Mouse (Mus musculus): ENCODE measurements around the gene Tmem234. TPM values are rescaled to one million over a fixed set of nuclear protein-coding genes. Genes with fewer than 3 reads are reported as not detected.

The Tmem234 gene
- polyA plus RNA-seq, 1 experiment = 94.0 TPM

DNA sequence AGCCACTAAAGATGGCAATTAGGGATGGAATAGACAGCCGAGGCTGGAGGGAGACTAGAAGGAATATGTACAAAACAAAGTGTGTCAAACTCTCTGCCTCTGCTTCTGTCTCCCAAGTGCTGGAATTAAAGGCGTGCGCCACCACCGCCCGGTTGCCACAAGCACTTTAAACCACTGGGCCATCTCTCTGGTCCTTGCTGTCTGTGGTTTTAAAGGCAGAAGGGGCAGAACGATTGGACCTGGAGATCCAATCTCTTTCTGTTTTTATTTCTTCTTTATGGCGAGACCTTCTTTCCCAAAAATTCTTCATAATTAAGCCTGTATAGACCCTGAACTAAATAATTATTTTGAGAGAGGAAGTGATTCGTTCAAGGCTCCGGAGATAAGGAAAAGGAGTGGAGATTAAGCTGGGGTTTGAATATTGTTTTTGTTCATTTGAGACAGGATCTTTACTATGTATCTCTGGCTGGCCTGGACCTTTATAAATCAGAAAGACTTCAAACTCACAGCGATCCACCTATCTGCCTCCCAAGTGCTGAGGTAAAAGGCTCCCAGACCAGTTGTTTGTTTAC is 72.5 kb downstream of the Tmem234 start:
- Histone ChIP-seq H3K4me1 (ENCODE audit: control insufficient read depth, insufficient read depth, low read length) (no peaks in the 10 kb centered on the region), H3K9ac (ENCODE audit: low read depth, poor library complexity, severe bottlenecking) (peak overlapping the region; percentile 95), H3K27me3 (ENCODE audit: control insufficient read depth, insufficient read depth, low read length, poor library complexity, severe bottlenecking) (no peaks in the 10 kb centered on the region), H3K9me3 (replicated peaks; ENCODE audit: control insufficient read depth, insufficient read depth, low read length, poor library complexity, severe bottlenecking) (no peaks in the 10 kb centered on the region), H3K4me3 (ENCODE audit: low read depth, low read length) (peak overlapping the region; percentile 96), H3K36me3 (ENCODE audit: control insufficient read depth, insufficient read depth, low read length, poor library complexity, severe bottlenecking) (no peaks in the 10 kb centered on the region), H3K27ac (ENCODE audit: insufficient read depth, low read length) (peak overlapping the region; percentile 46; the same call in 1 of the 2 replicates)
- TF ChIP-seq EP300 (IDR thresholded peaks at IDR 0.05; ENCODE audit: insufficient read depth, low read depth, low read length) (no peak), POLR2A (IDR thresholded peaks at IDR 0.05; ENCODE audit: insufficient read depth, low read length) (no peak), CTCF (IDR thresholded peaks at IDR 0.05; ENCODE audit: low read depth, low read length) (no peak)

Other genes with a start within 250 kb of the Tmem234 start
- gene Zbtb8a, start 222.6 kb upstream of the Tmem234 start, polyA plus RNA-seq (2011; ENCODE audit: insufficient read depth, insufficient read length, low read depth, missing spikeins) = 20.7 and 21.1 TPM in 2 replicates
- 4.2 and 4.8 TPM in 2 replicates for gene Zbtb8b, start 159.8 kb upstream of the Tmem234 start, polyA plus RNA-seq (2011; ENCODE audit: insufficient read depth, insufficient read length, low read depth, missing spikeins)
- 31.6 and 36.4 TPM in 2 replicates for gene Bsdc1, start 139.1 kb upstream of the Tmem234 start, polyA plus RNA-seq (2011; ENCODE audit: insufficient read depth, insufficient read length, low read depth, missing spikeins)
- not detected in 2 replicates for gene Tssk3, start 109.6 kb upstream of the Tmem234 start, polyA plus RNA-seq (2011; ENCODE audit: insufficient read depth, insufficient read length, low read depth, missing spikeins)
- gene Fam229a, start 109.5 kb upstream of the Tmem234 start, polyA plus RNA-seq (2011; ENCODE audit: insufficient read depth, insufficient read length, low read depth, missing spikeins) = not detected in 2 replicates
- gene Marcksl1, start 87.1 kb upstream of the Tmem234 start, polyA plus RNA-seq (2011; ENCODE audit: insufficient read depth, insufficient read length, low read depth, missing spikeins) = 379 and 434 TPM in 2 replicates
- 301 and 304 TPM in 2 replicates for gene Hdac1, start 58.0 kb upstream of the Tmem234 start, polyA plus RNA-seq (2011; ENCODE audit: insufficient read depth, insufficient read length, low read depth, missing spikeins)
- 18.7 and 20.1 TPM in 2 replicates for gene Lck, start 27.0 kb upstream of the Tmem234 start, polyA plus RNA-seq (2011; ENCODE audit: insufficient read depth, insufficient read length, low read depth, missing spikeins)
- gene Fam167b, start 22.1 kb upstream of the Tmem234 start, polyA plus RNA-seq (2011; ENCODE audit: insufficient read depth, insufficient read length, low read depth, missing spikeins) = not detected in 2 replicates
- 252 and 266 TPM in 2 replicates for gene Eif3i, start within 50 bp of the Tmem234 start, polyA plus RNA-seq (2011; ENCODE audit: insufficient read depth, insufficient read length, low read depth, missing spikeins)
- 2.2 and 3.0 TPM in 2 replicates for gene Dcdc2b, start 13.6 kb downstream of the Tmem234 start, polyA plus RNA-seq (2011; ENCODE audit: insufficient read depth, insufficient read length, low read depth, missing spikeins)
- 21.0 and 24.7 TPM in 2 replicates for gene Iqcc, start 18.4 kb downstream of the Tmem234 start, polyA plus RNA-seq (2011; ENCODE audit: insufficient read depth, insufficient read length, low read depth, missing spikeins)
- gene Ccdc28b, start 23.3 kb downstream of the Tmem234 start, polyA plus RNA-seq (2011; ENCODE audit: insufficient read depth, insufficient read length, low read depth, missing spikeins) = 7.4 and 8.7 TPM in 2 replicates
- 42.3 and 44.5 TPM in 2 replicates for gene Txlna, start 40.4 kb downstream of the Tmem234 start, polyA plus RNA-seq (2011; ENCODE audit: insufficient read depth, insufficient read length, low read depth, missing spikeins)
- gene Kpna6, start 72.1 kb downstream of the Tmem234 start, polyA plus RNA-seq (2011; ENCODE audit: insufficient read depth, insufficient read length, low read depth, missing spikeins) = 107 and 130 TPM in 2 replicates
- 14.8 and 16.1 TPM in 2 replicates for gene Tmem39b, start 96.2 kb downstream of the Tmem234 start, polyA plus RNA-seq (2011; ENCODE audit: insufficient read depth, insufficient read length, low read depth, missing spikeins)
- gene Khdrbs1, start 141.6 kb downstream of the Tmem234 start, polyA plus RNA-seq (2011; ENCODE audit: insufficient read depth, insufficient read length, low read depth, missing spikeins) = 179 and 182 TPM in 2 replicates
- 407 and 414 TPM in 2 replicates for gene Ptp4a2, start 210.6 kb downstream of the Tmem234 start, polyA plus RNA-seq (2011; ENCODE audit: insufficient read depth, insufficient read length, low read depth, missing spikeins)